Mouse (Mus musculus) heart, adult 2 months (tissue): ENCODE measurements around the gene Sytl2.

Source experiments
- CTCF ChIP-seq: fragments of 200-600 bp; IDR thresholded peaks from 2 replicates; pipeline ENCODE4 v1.8.1; 2022; ENCODE audit warnings: antibody characterized with exemption, mild to moderate bottlenecking, moderate library complexity
- EP300 ChIP-seq: fragments of 200-500 bp; IDR thresholded peaks from 2 replicates; pipeline ENCODE4 v1.6.1; 2011; ENCODE audit warnings: low read depth, low read length, control low read depth; ENCODE audit not compliant: insufficient read depth
- POLR2A ChIP-seq: fragments of 200-500 bp; IDR thresholded peaks from 2 replicates; pipeline ENCODE4 v1.6.1; 2011; ENCODE audit warnings: mild to moderate bottlenecking, low read depth, low read length, control low read depth; ENCODE audit not compliant: insufficient read depth

- TF ChIP-seq CTCF (no peak), EP300 (no peak), POLR2A (no peak)
These were observed 51.6 kb downstream of the Sytl2 start for GRCm38 (mm10) chr7:90353488-90354228.
